Mouse (Mus musculus) cerebellum, adult 11-12 months (tissue): ENCODE measurements around the gene Tnfrsf4.

Experiments
- DNase-seq: peaks from one replicate; pipeline ENCODE4 v3.0.0; 2022

Tnfrsf4 gene

DNA sequence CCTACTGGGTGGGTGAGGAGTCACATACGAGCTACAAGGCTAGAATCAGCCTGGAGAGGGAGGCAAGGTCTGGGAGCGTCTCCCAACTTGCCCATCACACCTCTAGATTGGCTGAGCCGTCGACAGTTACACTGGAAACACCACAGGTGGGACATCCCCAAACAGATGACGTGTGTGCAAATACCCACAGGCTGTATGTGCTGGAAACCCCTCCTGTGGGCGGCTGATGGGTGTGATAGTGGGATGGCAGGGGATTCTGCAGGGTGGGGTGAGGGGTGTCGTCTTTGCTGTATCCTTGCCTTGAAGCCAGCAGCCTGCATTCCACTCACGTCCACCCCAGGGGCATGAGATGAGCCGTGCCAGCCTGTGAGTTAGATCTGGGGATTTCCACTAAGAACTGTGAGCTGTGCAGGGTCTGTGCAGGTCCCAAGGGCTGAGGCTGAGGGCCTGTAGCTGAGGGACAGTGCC is 17.0 kb downstream of the Tnfrsf4 start:
- peak; percentile 42 for DNase-seq

- no peak for DNase-seq
These were observed 17.6 kb downstream of the Tnfrsf4 start for GRCm38 (mm10) chr4:156031255-156031592.

- DNase-seq, result peak; percentile 88
These were observed 18.1 kb downstream of the Tnfrsf4 start for GRCm38 (mm10) chr4:156031593-156032391.

- peak; percentile 39 for DNase-seq
These were observed 19.2 kb downstream of the Tnfrsf4 start for GRCm38 (mm10) chr4:156032856-156033255.

- DNase-seq, result peak; percentile 56
These were observed 20.0 kb downstream of the Tnfrsf4 start for GRCm38 (mm10) chr4:156033476-156034119.

DNA sequence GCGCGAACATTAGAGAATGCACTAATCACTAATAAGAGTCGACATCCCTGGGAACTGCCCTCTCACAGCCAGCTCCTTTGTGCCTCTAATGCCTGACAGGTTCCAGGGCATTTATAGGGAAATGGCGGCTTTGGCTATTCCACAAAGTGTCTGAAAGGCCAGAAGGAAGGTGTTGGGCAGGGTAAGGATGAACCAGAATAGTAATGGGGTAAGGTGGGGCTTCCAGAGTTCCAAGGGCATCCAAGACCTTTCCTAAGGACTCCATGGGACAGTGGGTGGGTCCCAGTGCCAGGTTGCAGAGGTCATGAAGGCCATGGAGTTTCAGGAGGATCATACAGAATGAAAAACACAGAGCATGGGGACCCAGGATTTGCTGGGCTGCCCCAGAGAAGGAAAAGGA is 20.7 kb downstream of the Tnfrsf4 start:
- DNase-seq, result no peak

DNA sequence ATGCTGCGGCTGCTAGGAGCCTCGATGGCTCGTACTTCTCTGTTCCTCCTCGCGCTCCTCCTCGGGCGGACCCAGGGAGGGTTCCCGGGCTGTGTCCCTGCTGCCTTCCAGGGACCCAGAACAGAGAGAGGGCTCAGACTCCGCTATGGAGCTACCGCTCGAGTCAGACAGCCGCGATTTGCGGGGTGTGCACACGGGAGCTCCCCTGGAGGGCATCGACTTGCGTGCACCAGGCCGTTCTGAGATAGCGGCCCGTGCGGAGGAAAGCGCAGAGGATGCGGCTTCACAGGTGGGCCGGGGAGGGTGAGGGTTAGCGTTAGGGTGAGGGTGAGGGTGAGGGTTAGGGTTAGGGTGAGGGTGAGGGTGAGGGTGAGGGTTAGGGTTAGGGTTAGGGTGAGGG is 21.3 kb downstream of the Tnfrsf4 start:
- peak; percentile 9 for DNase-seq

- DNase-seq, result no peak
These were observed 31.1 kb downstream of the Tnfrsf4 start for GRCm38 (mm10) chr4:156044754-156045153.

DNA sequence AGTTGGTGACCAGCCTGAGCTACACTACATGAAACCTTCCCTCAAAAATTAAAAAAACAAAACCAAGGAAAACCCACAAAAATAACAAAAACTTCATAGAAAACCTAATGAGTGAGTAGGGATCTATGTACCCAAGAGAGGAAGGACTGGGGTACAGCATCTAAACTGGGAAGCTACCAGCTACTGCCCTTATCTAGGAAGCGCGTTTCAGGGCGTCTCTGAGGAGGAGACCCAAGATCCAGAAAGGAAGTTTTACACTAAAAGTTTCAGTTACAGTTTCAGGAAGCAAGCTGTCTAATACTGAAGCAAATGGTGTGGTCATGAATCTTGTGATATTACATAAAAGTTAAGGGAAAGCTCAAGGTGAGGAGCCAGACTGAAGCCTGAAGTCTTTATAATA is 36.1 kb downstream of the Tnfrsf4 start:
- no peak for DNase-seq

- no peak for DNase-seq
These were observed 36.8 kb downstream of the Tnfrsf4 start for GRCm38 (mm10) chr4:156050391-156050980.

- DNase-seq, result no peak
These were observed 39.5 kb downstream of the Tnfrsf4 start for GRCm38 (mm10) chr4:156053113-156053512.

- DNase-seq, result no peak
These were observed 40.5 kb downstream of the Tnfrsf4 start for GRCm38 (mm10) chr4:156054130-156054529.

DNA sequence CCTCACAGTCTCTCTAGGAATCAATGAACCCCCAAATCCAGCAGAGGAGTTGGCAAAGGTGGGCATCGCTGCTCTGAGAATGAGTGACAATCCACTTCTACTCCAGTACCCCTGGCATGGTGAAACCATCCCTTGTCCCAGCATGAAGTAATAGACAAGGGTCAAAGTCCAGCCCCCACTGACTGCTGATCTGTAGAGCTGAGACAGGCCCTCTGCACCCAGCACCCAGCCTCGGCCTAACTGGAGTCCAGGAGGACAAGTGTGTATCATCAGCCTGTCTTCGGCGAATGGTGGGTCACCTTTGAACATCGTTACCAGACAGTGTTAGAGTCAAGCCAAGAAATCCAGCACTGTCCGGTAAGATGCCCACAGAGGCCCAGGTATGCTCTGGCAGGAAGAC is 41.0 kb downstream of the Tnfrsf4 start:
- no peak for DNase-seq

DNA sequence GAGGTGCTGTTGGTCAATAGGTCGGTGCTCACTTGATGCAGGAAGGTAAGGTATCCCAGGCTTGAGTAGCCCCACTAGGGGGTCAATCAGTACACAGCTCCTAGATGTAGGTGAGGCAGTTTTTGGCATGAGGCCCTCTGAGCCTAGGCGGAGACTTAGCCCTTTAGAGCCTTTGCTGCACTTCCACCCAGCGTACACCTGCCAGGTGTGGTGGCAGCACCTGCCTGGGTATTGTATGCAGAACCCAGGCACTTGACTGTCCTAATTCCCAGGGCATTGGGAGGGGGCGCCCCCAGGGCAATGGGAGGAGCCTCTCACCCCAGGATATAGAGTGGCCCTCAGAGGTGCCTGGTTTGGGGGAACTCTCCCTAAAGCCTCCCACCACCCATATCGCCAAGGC is 41.5 kb downstream of the Tnfrsf4 start:
- no peak for DNase-seq

- no peak for DNase-seq
These were observed 44.1 kb downstream of the Tnfrsf4 start for GRCm38 (mm10) chr4:156057702-156058101.

DNA sequence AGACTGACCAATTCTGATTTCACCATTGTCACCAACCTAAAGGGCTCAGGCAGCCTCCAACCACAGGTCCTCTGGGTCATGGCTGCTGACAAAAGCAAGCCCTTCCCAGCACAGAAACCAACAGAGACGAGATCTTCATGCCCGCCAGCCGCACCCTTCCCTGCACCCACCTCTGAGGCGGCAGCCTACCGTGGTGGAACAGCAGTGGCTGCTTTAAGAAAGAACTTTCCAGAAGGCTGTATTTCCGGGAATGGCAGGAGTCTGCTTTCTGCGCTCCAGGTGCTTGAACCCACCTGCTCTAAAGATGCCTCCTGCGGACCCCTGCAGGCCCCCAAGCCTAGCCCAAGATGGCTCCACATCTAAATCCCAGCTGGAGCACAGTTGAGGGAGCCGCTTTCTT is 45.2 kb downstream of the Tnfrsf4 start:
- no peak for DNase-seq

DNA sequence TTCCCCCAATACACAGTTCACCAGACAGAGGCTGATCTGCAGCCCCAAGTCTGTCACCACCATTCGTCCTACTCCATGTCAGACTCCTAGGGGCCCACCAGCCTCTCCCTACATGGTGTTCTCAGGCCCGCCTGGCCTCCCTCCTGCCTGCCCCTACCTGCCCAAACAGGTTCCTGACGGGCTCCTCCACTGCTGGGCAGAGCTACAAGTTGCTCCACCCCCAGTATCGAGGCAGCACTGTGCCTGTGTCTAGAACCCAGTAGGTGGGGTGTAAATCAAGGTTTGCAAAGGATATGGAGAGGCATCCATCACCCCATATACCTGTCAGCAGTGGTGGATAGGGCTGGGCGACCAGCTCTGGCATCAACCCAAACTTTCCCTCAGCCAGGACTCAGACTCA is 45.6 kb downstream of the Tnfrsf4 start, which contains the start of gene Ttll10:
TSS of gene Ttll10 (minus strand) at position 154 of the 400 bp plus-strand sequence.
- DNase-seq, result no peak

DNA sequence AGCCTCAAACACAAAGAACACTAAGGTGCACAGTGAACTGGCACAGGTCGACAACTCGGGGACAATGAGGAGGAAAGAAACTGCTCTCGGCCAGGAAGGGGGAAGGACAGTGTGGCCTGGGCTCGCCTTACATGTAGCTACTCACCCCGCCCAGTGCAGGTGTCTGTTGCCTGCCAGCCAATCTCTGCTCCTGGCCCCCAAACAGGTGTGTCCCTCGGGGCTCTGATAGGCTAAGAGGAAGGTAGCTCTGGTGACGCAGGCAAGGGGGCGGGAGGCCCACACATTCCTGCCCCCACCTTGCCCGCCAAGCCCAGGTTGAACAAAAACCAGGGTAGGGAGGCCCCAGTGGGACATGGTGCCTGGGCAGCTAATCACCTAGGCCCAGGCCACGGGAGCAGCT is 46.1 kb downstream of the Tnfrsf4 start:
- no peak for DNase-seq

DNA sequence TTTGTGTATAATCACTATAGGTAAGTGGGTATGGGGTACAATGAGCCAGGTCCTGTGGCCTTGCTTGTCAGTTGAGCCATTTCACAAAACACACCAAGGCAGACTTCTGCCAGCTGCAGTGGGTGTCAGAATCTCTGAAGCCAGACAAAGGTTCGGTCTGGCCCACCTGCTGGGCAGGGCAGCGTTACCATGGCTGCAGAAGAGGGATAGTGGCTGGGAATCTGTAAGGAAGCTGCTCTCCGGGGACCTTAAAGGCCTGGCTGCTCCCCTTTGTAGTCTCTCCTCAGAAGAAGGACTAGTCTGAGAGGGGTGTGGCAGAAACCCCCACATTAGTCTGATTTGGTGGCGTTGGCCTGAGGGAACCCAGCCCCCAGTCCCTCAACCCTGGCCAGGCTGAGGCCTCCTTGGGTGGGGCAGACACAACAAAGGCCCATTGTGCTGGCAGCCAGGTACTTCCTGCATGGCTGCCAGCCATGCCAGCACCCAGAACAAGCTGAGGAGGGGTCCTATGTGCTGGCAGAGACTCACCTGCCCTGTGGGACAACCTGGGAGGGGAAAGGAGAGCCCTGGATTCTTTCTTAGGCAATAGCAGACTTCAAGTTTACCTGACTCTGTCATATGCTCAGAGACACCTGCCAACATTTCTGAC is 50.3 kb downstream of the Tnfrsf4 start:
- DNase-seq, result no peak

- no peak for DNase-seq
These were observed 50.9 kb downstream of the Tnfrsf4 start for GRCm38 (mm10) chr4:156064510-156064897.

GRCm38 (mm10) chr4:156065156-156065894 is 51.7 kb downstream of the Tnfrsf4 start:
- DNase-seq, result no peak
